11 mouse cellular contexts compared by ENCODE assay signal in genomic region chr1:154576418-154576817, GRCm38 (mm10).
"Had no signal": no experiment of that assay in that cellular context is flagged by ENCODE, and none has a peak within 500 bp of the region (broad histone marks: within the 10 kb centered on the region; RNA-seq: fewer than 3 reads in every experiment).

No protein-coding gene starts in this region.

- H3K36me3 ChIP-seq: intestine, embryonic 15.5 days; kidney, embryonic 15.5 days; limb, embryonic 13.5 days; neural tube, embryonic 13.5 days had no signal

- ATAC-seq: intestine, embryonic 15.5 days; midbrain, embryonic 16.5 days had no signal

- DNase-seq: kidney, adult 2 months; kidney, postnatal 25 days; lung, adult 18-20 months; retina, postnatal 1 day; thymus, postnatal 4 days had no signal

- H3K4me2 ChIP-seq: intestine, embryonic 15.5 days; kidney, embryonic 15.5 days; limb, embryonic 13.5 days; neural tube, embryonic 13.5 days had no signal

- H3K4me1 ChIP-seq: intestine, embryonic 15.5 days; kidney, embryonic 15.5 days; neural tube, embryonic 13.5 days had no signal

- H3K4me3 ChIP-seq: intestine, embryonic 15.5 days; kidney, embryonic 15.5 days; limb, embryonic 13.5 days; neural tube, embryonic 13.5 days had no signal

- H3K27ac ChIP-seq: intestine, embryonic 15.5 days; kidney, embryonic 15.5 days; limb, embryonic 13.5 days; liver, embryonic 14.5 days; neural tube, embryonic 13.5 days had no signal

- H3K9me3 ChIP-seq: intestine, embryonic 15.5 days; kidney, embryonic 15.5 days; limb, embryonic 13.5 days; neural tube, embryonic 13.5 days had no signal

- H3K9ac ChIP-seq: intestine, embryonic 15.5 days; kidney, embryonic 15.5 days; limb, embryonic 13.5 days; liver, embryonic 14.5 days; neural tube, embryonic 13.5 days had no signal

- H3K27me3 ChIP-seq: intestine, embryonic 15.5 days; kidney, embryonic 15.5 days; limb, embryonic 13.5 days; neural tube, embryonic 13.5 days had no signal
